Mouse (Mus musculus): ENCODE measurements around the gene Gemin5.
A peak's percentile ranks its signal among the peaks of the same experiment; 100 is the strongest.
"Not testable (repeated sequence)": the region's sequence is repeated elsewhere in the genome, so short reads cannot be mapped to it uniquely, and the experiment has no call there.

Gene Gemin5

DNA sequence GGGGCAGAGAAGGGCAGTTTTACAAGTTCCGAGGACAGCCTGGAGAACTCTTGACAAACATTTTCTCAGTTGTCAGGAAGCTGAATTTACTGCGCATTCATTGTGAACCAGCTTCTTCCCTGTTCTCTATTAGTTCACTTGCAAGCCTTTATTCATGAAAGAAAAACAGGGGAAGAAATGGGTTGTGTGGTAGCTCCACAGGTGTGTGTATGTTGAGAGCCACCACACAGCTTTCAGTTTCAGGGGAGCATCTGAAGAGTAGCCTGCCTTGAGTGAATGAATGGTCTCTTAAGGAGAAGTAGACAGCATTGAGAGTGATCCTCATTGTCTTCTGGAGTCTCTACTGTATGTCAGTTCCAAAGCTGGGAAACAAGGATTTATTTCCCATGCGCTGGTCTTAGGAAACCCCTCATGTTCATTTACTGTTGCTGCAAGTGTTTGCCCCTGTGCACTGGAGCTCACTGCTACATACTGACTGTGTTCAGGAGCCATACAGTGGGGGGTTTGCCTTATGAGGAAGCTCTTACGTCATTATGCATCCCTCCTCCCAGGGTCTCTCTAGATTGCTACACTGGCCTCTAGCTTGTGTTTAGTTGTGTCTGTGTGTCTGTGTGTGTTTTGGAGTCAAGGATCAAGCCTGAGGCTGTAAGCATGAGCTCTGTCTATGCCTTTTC lies 60.5 kb downstream of the Gemin5 start:
- no peak for DNase-seq (ENCODE audit: low spot score)

DNA sequence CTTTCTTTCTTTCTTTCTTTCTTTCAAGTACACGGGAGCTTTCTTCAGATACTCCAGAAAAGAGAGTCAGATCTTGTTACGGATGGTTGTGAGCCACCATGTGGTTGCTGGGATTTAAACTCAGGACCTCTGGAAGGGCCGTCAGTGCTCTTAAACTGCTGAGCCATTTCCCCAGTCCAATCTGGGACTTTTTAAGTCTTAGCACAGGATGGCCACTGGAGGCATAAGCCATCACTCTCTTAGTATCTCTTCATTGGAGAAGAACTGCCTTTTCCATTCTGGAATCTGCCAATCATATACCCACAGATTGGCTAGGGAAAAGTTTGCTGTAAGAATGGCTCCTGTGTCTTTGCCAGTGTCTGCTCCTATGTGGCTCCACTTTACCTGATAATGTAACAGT lies 61.3 kb downstream of the Gemin5 start:
- no peak for DNase-seq (ENCODE audit: low spot score)

DNA sequence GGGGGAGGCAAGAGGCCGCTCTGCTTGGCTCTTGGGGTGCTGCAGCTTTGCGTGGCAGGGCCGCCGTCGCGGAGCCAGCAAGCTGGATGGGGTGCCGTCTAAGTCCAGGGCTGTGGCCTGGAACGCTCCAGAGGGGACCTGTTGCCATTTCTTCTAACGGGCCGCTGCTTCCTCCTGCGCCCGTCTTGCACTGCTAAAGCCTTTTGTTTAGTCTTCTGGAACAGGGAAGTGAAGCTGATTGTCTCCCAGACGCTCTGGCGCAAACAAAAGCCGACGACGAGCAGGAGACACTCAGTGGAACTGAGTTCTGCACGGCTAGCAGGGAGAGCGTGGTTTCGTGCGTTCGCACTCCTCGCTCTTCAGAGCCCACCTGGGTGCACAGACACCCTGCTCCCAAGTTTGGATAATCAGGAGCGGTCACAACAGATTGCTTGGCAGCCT lies 64.0 kb downstream of the Gemin5 start:
- DNase-seq (ENCODE audit: low spot score), result peak; percentile 65

DNA sequence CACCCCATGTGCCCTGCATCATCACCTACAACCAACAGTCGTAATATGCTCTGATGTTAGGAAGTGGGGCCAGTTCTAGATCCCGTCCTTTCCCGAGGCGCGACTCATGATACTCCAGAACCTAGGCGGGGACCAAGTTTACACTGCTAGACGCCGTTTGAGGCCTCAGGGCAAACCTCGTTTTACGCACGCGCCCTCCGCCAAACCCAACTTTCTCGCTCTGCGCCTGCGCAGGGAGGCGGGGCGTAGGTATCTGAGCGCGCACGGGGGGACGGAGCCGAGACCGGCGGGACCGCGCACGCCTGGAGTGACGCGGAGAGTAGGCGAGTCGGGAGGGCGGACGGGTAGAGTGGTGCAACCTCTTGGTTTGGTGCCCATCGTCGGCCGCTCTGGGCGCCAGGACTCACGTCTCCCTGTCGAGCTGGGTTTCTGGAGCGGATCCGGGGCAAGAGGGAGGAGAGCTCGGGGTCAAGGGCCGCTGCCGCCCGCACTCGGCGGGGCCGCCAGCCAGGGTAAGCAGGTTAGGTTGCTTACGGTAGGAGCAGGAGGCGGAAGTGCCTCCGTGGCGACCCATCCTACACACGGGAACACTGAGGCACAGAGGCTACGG lies 64.5 kb downstream of the Gemin5 start, which contains the start of gene Cnot8:
Gene Cnot8, plus strand, starts transcription at position 457 of the 610 bp plus-strand sequence.
- DNase-seq (ENCODE audit: low spot score), result peak; percentile 99

DNA sequence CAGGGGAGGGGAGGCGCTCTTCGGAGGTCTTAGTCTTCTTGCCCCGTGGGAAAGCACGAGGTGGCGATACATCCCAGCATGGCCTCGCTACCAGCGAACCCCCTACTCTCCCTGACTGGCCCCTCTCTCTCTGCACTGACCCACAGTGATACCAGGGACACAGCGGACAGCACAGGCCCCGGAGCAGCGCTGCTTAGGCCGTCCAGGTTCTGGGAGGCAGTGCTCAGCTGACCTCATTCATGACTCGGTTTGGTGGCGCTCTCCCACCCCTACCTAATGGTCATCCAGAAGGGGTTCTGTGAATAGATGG lies 65.0 kb downstream of the Gemin5 start:
- DNase-seq (ENCODE audit: low spot score), result no peak

DNA sequence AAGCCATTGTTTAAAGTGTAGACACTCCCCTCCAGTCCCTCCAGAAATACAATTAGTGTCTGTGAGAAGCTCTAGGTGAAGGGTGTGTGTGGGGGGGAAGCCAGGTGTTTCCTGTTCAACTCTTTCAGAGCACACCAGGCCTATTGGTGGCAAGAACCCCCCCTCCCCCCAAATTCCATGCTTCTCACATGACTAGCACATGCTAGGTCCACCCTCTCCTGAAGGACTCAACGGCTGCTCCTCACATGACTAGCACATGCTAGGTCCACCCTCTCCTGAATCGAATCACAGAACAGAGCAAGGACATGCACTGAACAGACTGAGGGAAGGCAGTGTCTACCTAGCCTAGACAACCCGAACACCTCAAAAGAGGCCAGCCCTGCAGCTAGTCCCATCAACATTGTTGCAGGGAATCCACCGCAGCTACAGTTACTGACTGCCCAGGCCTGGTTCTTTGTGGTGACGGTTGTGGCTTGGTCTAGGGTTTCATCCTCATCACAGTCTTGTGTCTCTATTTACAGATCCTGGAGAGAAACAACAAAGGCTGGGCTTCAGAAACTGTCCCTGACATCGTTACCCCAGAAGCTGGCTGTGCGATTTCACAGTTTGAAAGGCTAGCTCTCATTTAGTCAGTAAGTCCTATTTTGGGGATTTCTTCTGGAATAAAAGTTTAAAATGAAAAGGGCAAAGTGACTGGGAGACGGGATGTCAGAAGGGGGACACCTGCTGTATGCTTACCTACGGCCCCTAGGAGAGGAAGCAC lies 65.6 kb downstream of the Gemin5 start:
- DNase-seq (ENCODE audit: low spot score), result no peak

DNA sequence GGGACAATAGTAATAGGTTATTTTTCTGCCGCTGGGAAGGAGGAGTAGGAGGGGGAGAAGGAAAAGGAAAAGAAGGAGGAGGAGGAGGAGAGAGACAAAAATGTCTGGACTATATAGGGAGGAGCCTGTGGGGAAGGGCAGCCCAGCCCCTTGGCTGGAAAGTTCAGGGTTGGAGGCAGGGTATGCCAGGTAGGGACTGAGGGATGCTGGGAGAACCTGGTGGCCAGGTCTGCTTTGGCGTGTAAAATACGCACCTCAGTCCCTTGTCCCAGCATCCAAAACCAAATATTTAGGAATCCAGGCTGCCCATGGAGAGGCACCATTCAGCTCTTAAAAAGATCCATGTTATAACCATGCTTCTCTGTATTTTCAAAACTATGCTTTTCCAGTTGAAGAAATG lies 66.2 kb downstream of the Gemin5 start:
- no peak for DNase-seq (ENCODE audit: low spot score)

DNA sequence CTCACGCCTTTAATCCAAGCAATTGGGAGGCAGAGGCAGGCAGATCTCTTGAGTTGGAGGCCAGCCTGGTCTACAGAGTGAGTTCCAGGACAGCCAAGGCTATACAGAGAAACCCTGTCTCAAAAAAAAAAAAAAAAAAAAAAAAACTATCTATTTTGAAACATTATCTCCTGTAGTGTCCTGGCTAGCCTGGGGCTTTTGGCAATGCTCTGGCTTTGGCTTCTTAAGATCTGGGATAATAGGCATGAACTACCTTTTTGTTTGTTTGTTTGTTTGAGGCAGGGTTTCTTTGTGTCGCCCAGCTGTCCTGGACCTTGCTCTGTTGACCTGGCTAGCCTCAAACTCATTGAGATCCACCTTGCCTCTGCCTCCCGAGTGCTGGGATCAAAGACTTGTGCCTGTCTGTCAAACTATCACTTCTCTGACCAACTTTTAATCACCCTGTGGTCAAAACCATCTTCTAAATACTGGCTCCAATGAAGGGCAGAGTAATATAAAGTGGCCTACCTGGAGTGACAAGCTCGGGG lies 67.1 kb downstream of the Gemin5 start:
- no peak for DNase-seq (ENCODE audit: low spot score)

DNA sequence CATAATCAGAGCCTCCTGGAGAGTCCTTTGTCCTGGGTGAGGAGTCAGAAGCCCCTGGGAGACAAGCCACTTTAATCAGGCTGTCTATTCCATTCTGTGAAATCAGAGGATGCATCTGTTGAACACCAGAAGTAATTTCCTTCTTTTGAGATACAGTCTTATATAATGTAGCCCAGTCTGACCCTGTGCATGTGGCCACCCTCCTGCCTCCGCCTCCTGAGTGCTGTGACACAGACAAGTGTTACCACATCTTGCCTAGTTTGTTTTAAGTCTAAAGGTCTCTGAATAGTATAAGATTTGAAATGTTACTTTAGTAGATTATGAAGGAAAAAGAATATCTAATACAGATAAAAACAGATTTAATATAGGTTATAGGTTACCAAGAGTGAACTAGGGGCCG lies 68.3 kb downstream of the Gemin5 start:
- DNase-seq (ENCODE audit: low spot score), result no peak

DNA sequence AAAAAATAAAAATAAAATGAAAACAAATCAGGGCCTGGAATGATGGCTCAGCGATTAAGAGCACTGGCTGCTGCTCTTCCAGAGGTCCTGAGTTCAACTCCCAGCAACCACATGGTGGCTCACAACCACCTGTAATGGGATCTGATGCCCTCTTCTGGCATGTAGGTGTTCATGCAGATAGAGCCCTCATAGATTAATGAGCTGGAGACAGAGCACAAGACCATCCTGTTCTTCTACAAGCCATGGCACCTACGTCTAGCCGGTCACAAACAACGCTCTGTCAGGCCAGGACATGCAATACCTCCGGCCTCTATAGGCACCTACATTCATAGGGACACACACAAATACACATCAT lies 70.0 kb downstream of the Gemin5 start:
- DNase-seq (ENCODE audit: low spot score), result not testable (repeated sequence)

DNA sequence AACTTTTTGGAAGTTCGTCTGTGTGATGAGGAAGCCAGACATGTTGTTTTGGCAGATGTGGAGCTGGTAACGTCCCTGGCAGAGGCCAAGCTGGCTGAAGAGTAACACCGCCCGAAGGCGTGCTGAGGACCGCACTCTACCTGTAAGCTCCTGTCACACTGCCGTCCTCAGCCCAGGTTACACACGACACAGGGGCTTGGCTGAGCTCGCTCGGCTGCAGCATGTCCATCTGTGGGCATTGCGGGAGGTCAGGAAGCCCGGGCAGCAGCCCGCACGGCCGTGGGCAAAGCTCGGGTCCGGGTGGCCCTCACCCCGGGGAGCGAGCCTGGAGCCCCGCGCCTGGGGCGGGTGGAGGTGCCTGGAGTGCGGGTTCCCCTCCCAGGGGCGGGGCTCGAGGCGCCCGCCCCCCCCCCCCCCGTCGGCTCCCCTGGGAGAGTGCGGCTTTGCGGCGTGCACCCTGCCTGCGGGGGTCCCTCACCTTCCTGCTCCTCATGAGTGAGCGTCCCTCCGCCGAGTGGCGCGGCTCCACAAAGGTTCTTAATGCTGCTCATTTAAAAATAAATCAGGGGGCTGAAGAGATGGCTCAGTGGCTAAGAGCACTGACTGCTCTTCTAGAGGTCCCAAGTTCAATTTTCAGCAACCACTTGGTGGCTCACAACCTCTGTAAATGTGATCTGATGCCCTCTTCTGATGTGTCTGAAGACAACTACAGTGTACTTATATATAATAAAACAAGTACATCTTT lies 70.5 kb downstream of the Gemin5 start:
- DNase-seq (ENCODE audit: low spot score), result no peak

DNA sequence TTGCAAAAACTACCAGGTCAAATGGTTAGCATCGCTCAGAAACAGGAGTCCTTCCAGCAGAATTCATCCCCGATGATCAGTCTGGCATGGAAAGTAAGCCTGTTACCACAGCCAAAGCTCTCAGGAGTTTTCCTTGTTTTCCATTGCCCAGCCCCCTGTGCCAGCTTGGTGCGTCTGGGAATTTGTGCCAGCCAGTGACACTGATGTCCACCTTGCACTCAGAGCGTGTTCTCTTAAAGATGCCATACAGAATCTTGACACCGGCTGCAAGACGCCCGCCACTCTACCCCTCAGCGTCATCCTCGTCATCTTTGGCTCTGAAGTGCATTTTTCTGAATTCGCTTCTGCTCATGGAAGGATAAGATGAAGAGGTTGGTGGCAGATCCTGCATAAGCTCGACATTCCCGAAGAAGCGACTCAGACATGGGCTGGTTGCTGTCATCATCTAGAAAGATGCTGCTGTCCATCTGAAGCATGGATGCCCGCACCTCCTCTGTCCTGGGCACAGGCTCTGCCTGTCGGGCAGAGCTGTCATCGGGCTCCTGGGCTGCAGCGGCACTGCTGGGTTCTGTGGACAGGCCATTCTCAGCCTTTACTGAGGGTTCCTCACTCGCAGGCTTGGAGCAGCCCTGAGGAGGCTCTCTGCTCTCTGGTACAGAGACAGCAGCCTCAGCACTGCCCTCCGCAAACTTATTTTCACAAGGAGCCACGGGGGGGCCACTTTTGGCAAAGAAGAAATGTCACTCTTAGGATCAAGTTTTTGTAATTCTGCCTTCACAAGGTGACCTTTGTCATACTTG lies 71.3 kb downstream of the Gemin5 start:
- DNase-seq (ENCODE audit: low spot score), result peak; percentile 33

DNA sequence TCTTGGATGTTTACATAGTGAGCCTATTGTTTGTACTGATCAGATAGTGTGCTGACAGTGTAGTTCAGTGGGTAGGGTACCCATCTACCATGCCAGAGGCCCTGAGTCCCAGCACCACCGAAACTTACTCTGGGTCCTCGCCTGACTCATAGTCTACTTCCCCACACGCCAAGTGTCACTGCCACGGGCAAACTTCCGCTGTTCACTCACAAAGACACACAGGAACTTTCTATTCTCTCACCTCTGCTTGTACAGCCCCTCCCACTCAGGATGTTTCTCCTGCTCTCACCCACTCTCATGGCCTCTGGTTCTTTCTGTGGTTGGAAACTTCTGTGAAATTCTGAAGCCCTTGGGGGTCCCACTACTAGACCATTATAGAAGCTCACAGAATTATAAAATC lies 72.2 kb downstream of the Gemin5 start:
- no peak for DNase-seq (ENCODE audit: low spot score)

DNA sequence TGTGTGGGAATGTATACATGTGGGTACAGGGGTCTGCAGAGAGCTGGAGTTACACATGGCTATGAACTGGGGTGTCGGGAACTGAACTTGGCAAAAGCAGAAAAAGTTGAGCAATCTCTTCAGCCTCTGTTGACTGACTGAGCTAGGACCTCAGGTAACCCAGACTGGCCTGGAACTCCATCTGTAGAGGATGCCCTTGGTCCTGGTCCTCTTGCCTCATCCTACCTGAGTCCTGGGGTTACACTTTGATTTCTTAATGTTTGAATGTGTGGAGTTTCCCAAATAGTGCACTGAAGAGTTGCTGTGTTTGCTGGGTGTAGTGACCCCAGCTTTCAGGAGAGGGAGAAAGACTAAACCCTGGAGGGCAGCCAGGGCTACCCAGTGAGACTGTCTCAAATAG lies 72.8 kb downstream of the Gemin5 start:
- DNase-seq (ENCODE audit: low spot score), result no peak

DNA sequence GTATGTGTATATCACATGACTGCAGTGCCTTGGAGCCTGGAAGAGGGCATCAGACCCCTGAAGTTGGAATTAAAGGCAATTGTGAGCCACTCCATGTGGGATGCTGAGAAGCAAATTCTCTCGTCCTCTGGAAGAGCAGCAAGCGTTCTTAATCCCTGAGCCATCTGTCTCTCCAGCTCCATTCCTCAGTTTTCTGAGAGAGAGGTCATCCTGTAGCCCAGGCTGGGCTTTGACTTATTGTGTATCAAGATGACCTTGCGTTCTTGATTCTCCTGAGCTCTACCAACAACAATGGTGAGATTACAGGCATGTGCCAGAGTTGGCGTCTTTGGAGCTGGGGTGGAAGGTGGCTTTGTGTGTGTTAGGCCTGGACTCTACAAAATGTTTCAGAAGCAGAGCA lies 73.6 kb downstream of the Gemin5 start:
- no peak for DNase-seq (ENCODE audit: low spot score)

DNA sequence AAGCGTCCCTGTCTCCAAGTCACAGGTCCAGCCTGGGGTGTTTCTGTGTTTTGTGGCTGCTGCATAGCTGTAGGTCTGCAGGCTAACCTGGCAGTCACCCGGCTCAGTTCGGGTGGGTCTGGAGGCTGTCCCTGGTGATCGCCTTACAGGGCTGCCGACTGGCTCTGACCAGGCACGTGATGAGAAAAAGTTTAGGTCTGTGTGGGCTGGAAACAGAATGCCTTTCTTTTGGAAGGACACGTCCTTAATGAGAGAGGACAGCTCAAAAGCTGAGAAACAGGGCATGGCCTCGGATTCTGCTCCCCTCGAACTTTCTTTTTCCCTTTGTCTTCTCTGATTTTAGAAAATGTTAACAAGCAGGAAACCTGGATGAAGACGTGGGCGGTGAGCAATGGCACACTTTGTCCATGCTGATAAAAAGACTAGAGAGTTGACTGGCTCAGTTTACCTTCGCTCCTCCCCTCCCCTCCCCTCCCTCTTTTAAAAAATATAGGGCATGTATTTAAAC lies 75.3 kb downstream of the Gemin5 start, which contains the start of gene Gm12248:
Gene Gm12248, minus strand, starts transcription at position 114 of the 508 bp plus-strand sequence.
- peak; percentile 61 for DNase-seq (ENCODE audit: low spot score)

DNA sequence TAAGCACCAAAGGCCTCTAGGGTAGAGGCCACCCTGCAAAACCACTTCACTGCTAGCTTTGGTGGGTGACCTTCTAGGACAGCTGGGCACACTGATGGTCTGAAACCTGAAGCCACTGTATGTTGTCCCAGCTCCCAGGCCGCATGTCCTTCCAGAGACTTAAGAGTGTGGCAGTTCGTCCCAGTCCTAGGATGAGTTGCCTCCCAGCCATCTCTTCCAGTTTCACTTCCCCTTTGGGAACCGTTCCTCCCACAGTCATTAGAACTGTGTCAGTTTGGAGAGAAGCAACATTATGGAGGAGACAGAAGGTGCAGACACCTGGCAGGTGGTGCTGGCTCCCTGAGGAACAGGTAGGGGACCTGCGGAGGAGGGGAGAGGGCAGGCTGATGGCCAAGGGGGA lies 75.8 kb downstream of the Gemin5 start:
- no peak for DNase-seq (ENCODE audit: low spot score)

DNA sequence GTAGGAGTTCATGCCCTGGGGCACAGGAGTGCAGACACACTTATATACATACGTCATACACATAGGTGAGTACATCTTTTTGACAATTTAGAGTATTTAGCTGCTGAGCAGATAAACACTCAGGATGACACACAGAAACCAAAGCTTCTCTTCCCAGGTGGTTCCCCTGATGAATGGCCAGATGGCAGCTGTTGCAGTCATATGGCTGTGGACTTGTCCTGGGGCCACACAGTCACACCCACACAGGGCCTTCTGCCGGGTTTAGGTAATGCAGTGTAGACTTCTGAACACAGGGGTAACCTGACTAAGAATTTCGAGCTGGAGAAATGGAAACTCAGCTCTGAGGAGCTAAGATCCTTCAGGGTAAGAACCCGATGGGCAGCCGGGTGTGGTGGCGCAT lies 86.6 kb downstream of the Gemin5 start:
- DNase-seq (ENCODE audit: low spot score), result no peak

DNA sequence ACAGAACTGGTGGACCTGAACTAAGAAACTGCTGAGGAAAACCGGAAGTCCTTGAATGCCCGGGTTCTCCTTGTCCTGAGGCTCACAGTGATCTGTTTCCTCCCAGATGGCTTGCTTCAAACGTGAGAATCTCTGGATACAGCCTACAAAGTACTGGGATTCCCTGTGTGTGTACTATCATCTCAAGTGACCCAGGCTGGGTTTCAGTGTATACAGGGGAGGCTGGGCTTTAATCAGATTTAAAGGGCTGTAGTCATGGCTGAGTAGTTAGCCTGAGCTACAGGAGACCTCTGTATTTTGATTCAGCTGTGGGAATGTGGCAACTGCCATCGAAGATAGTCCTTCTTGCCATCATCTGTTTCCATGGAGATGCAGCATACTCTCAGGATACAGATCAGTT lies 91.1 kb downstream of the Gemin5 start:
- DNase-seq (ENCODE audit: low spot score), result no peak

DNA sequence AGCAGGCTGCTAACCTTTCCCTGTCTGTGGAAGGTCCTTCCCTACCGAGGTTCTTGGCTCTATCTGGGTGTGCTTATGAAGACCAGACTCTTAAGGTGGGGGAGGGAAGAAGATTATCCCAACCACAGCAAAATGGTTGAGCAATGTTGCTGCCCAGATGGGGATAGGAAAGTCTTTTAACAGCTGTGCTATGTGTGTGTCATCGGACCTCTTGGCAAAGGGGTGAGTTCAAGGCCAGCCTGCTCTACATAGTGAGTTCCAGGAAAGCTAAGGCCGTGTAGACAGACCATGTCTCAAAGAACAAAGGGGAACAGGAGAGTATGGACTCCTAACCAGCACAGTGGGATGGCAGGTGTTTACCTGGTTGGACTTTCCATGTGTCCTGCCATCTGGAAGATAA lies 95.4 kb downstream of the Gemin5 start:
- DNase-seq (ENCODE audit: low spot score), result no peak

Data from embryo, embryonic 10.5 days (tissue).